Mouse (Mus musculus) liver, embryonic 16.5 days (tissue): ENCODE results near the gene Stac. TPM values are rescaled to one million over a fixed set of nuclear protein-coding genes. Genes with fewer than 3 reads are reported as not detected.

ENCODE experiments used
- ATAC-seq: fragments of 200-750 bp; cut with Nextera tagmentation; 2 replicates; pipeline ENCODE4 v1.8.0; 2017; ENCODE audit warnings: low read depth, mild to moderate bottlenecking, moderate number of reproducible peaks, moderate library complexity
- H3K27ac ChIP-seq: fragments of 300-500 bp; sonication (generic); 2 replicates; pipeline ENCODE4 v1.5.1; 2014; ENCODE audit warnings: mild to moderate bottlenecking, low read length
- H3K27me3 ChIP-seq: fragments of 300-500 bp; sonication (generic); 2 replicates; pipeline ENCODE4 v1.6.1; 2014; ENCODE audit warnings: low read depth, low read length, mixed read lengths; ENCODE audit not compliant: control insufficient read depth, insufficient read depth
- H3K36me3 ChIP-seq: fragments of 300-500 bp; sonication (generic); 2 replicates; pipeline ENCODE4 v1.6.1; 2014; ENCODE audit warnings: mild to moderate bottlenecking; ENCODE audit not compliant: control insufficient read depth, insufficient read depth
- H3K4me1 ChIP-seq: fragments of 300-500 bp; sonication (generic); 2 replicates; pipeline ENCODE4 v1.6.1; 2014; ENCODE audit warnings: low read depth, low read length, mixed read lengths; ENCODE audit not compliant: control insufficient read depth
- H3K4me2 ChIP-seq: fragments of 300-500 bp; sonication (generic); 2 replicates; pipeline ENCODE4 v1.6.1; 2014; ENCODE audit warnings: low read depth, low read length, mixed read lengths
- H3K4me3 ChIP-seq: fragments of 300-500 bp; sonication (generic); 2 replicates; pipeline ENCODE4 v1.5.1; 2014; ENCODE audit warnings: low read depth, mild to moderate bottlenecking, low read length
- H3K9ac ChIP-seq: fragments of 300-500 bp; sonication (generic); 2 replicates; pipeline ENCODE4 v1.6.1; 2014; ENCODE audit warnings: low read depth, low read length
- H3K9me3 ChIP-seq: fragments of 300-500 bp; sonication (generic); replicated peaks from 2 replicates; pipeline ENCODE4 v1.6.1; 2016; ENCODE audit warnings: low read length; ENCODE audit not compliant: control insufficient read depth
- WGBS: fragments of 180-500 bp; shearing (Covaris S2); extraction: QIAGEN DNeasy Blood & Tissue Kit; methylation state at CpG from one replicate; pipeline ENCODE4 v1.1.7; 2014; ENCODE audit not compliant: insufficient replicate concordance; 5-methylcytosine and 5-hydroxymethylcytosine counted together
- polyA plus RNA-seq: library from polyadenylated mRNA; unstranded; fragments of >200 nt; fragmentation: Nextera tagmentation; extraction: Ambion mirVana; gene quantifications from 2 replicates; pipeline ENCODE4 v1.2.1, GENCODE M21; 2015

Stac gene
- polyA plus RNA-seq, 1 experiment from 2014 or later = 0.07 TPM

DNA sequence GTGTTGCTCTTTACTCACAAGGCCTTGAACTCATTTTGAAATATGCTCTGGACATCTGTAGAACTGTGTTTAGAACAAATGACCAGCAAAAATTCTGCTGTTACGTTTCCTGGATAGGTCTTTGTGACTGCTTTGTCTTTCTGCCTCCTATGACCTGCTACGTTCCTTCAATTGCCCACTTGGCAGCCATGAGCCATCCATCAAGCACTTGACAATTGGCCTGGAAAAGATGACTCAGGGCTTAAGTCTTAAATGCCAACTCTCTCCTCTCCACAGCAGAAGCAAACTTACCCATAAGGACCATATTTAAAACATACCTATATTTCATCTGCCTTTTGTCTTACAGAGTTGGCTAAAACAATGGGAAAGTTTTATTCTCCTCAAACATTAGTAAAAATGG is 10.0 kb upstream of the Stac start:
- no peaks in the 10 kb centered on the region for H3K36me3 ChIP-seq
- no peak overlapping the region for H3K9ac ChIP-seq
- no peaks in the 10 kb centered on the region for H3K9me3 ChIP-seq
- H3K4me1 ChIP-seq = no peaks in the 10 kb centered on the region
- WGBS = 43% methylated on average over 2 of the region's 2 CpGs
- H3K4me3 ChIP-seq = no peak overlapping the region
- ATAC-seq = no peak
- no peak overlapping the region for H3K27ac ChIP-seq
- no peaks in the 10 kb centered on the region for H3K27me3 ChIP-seq
- no peak overlapping the region for H3K4me2 ChIP-seq

DNA sequence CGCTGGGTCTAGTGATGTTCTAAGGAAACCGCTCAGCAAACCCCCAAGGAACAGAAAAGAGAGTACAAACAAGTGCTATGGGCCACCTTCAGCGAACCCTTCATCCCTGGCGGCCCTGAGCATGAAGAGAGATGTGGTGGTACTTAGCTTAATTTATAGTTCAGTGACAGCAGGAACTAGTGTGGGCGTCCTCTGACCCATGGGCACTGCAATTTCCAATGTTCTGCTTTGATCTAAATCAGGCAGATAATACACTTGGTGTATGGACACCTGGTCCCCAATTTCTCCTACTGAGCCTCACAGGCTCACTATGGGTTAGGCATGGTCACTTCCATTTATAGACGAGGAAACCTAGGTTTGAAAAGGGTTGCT is 322 bp upstream of the Stac start:
- 6% methylated on average over 6 of the region's 6 CpGs for WGBS

DNA sequence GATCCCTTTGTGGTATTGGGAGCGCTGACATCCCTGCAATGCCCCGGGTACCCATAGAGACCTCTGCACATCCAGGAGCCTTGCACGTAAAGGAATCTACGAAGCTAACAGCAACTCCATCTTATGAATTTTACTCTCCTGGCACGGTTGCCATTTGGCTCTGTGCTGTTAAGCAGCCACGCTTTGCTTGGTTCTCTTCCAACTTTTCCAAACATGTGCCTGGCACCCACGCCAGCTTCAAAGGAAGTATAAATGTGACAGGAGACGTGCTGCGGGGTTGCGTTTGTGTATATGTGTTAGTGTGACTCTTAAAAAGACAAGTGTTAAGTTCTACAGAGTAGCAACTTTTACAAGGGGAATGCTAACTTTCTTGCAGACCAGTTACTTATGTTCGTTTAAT is 1.0 kb downstream of the Stac start:
- Histone ChIP-seq H3K36me3 (no peaks in the 10 kb centered on the region), H3K9me3 (no peaks in the 10 kb centered on the region), H3K27me3 (peaks cover 19% of the 10 kb centered on the region), H3K27ac (no peak overlapping the region), H3K4me3 (no peak overlapping the region), H3K4me2 (no peak overlapping the region), H3K9ac (no peak overlapping the region), H3K4me1 (no peaks in the 10 kb centered on the region)
- 76% methylated on average over 11 of the region's 11 CpGs for WGBS
- no peak for ATAC-seq

More for the DNA sequence above, 322 bp upstream of the Stac start:
- Histone ChIP-seq H3K27ac (no peak overlapping the region), H3K4me2 (peak overlapping the region; percentile 61), H3K4me3 (peak overlapping the region; percentile 36), H3K36me3 (no peaks in the 10 kb centered on the region), H3K9me3 (no peaks in the 10 kb centered on the region), H3K9ac (no peak overlapping the region), H3K4me1 (no peaks in the 10 kb centered on the region), H3K27me3 (peaks cover 19% of the 10 kb centered on the region)
- ATAC-seq = no peak

GRCm38 (mm10) chr9:111684170-111684569 is 6.0 kb downstream of the Stac start:
- H3K36me3 ChIP-seq = no peaks in the 10 kb centered on the region
- WGBS = 36% methylated on average over 2 of the region's 2 CpGs
- no peaks in the 10 kb centered on the region for H3K4me1 ChIP-seq
- no peak overlapping the region for H3K27ac ChIP-seq
- ATAC-seq = no peak
- no peak overlapping the region for H3K4me3 ChIP-seq
- peaks cover 4% of the 10 kb centered on the region for H3K27me3 ChIP-seq
- no peak overlapping the region for H3K9ac ChIP-seq
- H3K9me3 ChIP-seq = no peaks in the 10 kb centered on the region
- H3K4me2 ChIP-seq = no peak overlapping the region

DNA sequence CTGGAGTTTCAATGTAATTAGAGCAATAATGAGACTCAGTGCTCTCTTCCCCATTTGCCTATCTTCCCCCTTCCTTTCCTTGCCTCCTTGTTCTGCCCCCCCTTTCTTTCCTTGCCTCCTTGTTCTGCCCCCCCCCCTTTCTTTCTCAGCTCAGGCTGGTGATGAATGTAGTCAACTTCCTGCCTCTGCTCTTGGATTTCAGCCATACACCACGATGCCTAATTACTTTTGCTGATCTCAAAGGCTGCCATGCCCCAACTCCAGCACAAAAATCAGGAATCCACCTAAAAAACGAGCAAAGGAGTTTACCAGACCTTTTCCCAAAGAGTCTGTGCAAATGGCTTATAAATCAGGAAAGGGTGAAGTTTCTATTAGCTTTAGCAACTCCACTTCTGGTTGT is 10.6 kb downstream of the Stac start:
- WGBS = 14% methylated on average over 2 of the region's 2 CpGs
- Histone ChIP-seq H3K9ac (no peak overlapping the region), H3K36me3 (no peaks in the 10 kb centered on the region), H3K4me1 (no peaks in the 10 kb centered on the region), H3K9me3 (no peaks in the 10 kb centered on the region), H3K27ac (no peak overlapping the region), H3K4me3 (no peak overlapping the region), H3K27me3 (no peaks in the 10 kb centered on the region), H3K4me2 (no peak overlapping the region)
- ATAC-seq = no peak

- no peaks in the 10 kb centered on the region for H3K4me1 ChIP-seq
- no peak overlapping the region for H3K4me3 ChIP-seq
- H3K9ac ChIP-seq = no peak overlapping the region
- no peak overlapping the region for H3K27ac ChIP-seq
- H3K4me2 ChIP-seq = no peak overlapping the region
- no peaks in the 10 kb centered on the region for H3K27me3 ChIP-seq
- WGBS = 57% methylated on average over 6 of the region's 6 CpGs
- ATAC-seq = no peak
- H3K36me3 ChIP-seq = no peaks in the 10 kb centered on the region
- no peaks in the 10 kb centered on the region for H3K9me3 ChIP-seq
Observed at GRCm38 (mm10) chr9:111669816-111670215, 20.3 kb downstream of the Stac start.

GRCm38 (mm10) chr9:111655066-111655465 is 35.1 kb downstream of the Stac start:
- H3K4me1 ChIP-seq = no peaks in the 10 kb centered on the region
- H3K9me3 ChIP-seq = no peaks in the 10 kb centered on the region
- H3K4me2 ChIP-seq = no peak overlapping the region
- H3K27me3 ChIP-seq = no peaks in the 10 kb centered on the region
- ATAC-seq = no peak
- H3K4me3 ChIP-seq = no peak overlapping the region
- WGBS = 65% methylated on average over 4 of the region's 4 CpGs
- H3K9ac ChIP-seq = no peak overlapping the region
- no peaks in the 10 kb centered on the region for H3K36me3 ChIP-seq
- no peak overlapping the region for H3K27ac ChIP-seq

GRCm38 (mm10) chr9:111644228-111644627 is 45.9 kb downstream of the Stac start:
- H3K4me1 ChIP-seq = no peaks in the 10 kb centered on the region
- no peak for ATAC-seq
- no peak overlapping the region for H3K9ac ChIP-seq
- H3K4me2 ChIP-seq = no peak overlapping the region
- H3K27ac ChIP-seq = no peak overlapping the region
- WGBS = 53% methylated on average over 4 of the region's 4 CpGs
- H3K9me3 ChIP-seq = no peaks in the 10 kb centered on the region
- no peaks in the 10 kb centered on the region for H3K27me3 ChIP-seq
- no peaks in the 10 kb centered on the region for H3K36me3 ChIP-seq
- no peak overlapping the region for H3K4me3 ChIP-seq

DNA sequence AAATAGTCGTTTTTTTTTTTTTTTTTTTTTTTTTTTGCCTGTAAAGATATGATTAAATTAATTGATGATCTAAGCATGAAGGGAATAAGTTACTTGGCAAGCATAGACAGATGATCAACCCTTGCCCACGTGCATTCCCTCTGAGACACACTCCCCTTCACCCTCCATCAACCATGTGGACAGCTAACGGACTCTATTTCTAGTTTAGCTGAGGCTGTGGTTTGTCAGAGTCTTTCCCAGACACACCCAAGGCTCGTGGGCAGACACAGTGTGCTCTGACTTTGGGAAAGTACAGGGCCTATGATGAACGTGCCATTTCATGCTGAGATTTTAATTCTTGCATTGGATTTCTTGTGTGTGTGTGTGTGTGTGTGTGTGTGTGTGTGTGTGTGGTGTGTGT is 46.8 kb downstream of the Stac start:
- H3K36me3 ChIP-seq = no peaks in the 10 kb centered on the region
- H3K4me1 ChIP-seq = no peaks in the 10 kb centered on the region
- 25% methylated on average over 5 of the region's 5 CpGs for WGBS
- ATAC-seq = no peak
- no peaks in the 10 kb centered on the region for H3K27me3 ChIP-seq
- H3K9me3 ChIP-seq = no peaks in the 10 kb centered on the region
- no peak overlapping the region for H3K27ac ChIP-seq
- H3K4me2 ChIP-seq = no peak overlapping the region
- no peak overlapping the region for H3K4me3 ChIP-seq
- H3K9ac ChIP-seq = no peak overlapping the region

DNA sequence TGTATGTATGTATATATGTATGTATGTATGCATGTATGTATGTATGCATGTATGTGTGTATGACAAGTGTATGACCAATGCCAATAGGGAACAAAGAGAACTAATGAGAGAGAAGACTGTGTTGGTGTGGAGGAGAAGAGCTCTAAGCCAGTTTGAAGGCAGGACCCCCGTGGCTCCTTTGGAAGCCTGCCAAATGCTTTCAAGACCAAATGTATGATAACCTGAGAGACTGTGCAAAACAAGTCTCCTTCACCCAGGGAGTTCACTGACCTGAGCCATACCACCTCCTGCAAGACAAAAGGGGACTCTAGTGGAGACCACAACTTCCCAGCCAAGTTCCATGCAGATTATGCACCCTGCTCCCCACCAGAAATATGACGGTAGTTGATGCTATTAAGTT is 52.5 kb downstream of the Stac start:
- Histone ChIP-seq H3K36me3 (no peaks in the 10 kb centered on the region), H3K27ac (no peak overlapping the region), H3K9ac (no peak overlapping the region), H3K4me3 (no peak overlapping the region), H3K4me2 (no peak overlapping the region), H3K4me1 (no peaks in the 10 kb centered on the region), H3K27me3 (no peaks in the 10 kb centered on the region), H3K9me3 (no peaks in the 10 kb centered on the region)
- no peak for ATAC-seq
- WGBS = 52% methylated on average over 2 of the region's 2 CpGs
